Mouse (Mus musculus) gonadal fat pad, adult 2 months (tissue): ENCODE results near the gene Arhgef39. TPM values are rescaled to one million over a fixed set of nuclear protein-coding genes. Genes with fewer than 3 reads are reported as not detected.

ENCODE experiments used
- DNase-seq: peaks from one replicate; pipeline ENCODE4 v3.0.0-alpha.2; 2012; ENCODE audit warnings: low read depth
- polyA plus RNA-seq: library from polyadenylated mRNA; depleted of rRNA; stranded (reverse); fragments of >200 nt; gene quantifications from 2 replicates; pipeline ENCODE4 v1.2.3, GENCODE M21; 2012; rRNA removed

Arhgef39 gene
- polyA plus RNA-seq: 3.4 and 3.5 TPM in 2 replicates

- DNase-seq: no peak
Measured at GRCm38 (mm10) chr4:43499407-43500333, at the start of gene Arhgef39. Arhgef39 (minus strand) TSS chr4:43499695.

- no peak for DNase-seq
Measured at GRCm38 (mm10) chr4:43549055-43549454, 49.6 kb upstream of the Arhgef39 start.

GRCm38 (mm10) chr4:43547160-43547559, 47.7 kb upstream of the Arhgef39 start:
- DNase-seq: no peak

- no peak for DNase-seq
Measured at GRCm38 (mm10) chr4:43546375-43547047, 47.0 kb upstream of the Arhgef39 start.

GRCm38 (mm10) chr4:43542044-43542443, 42.5 kb upstream of the Arhgef39 start:
- no peak for DNase-seq

GRCm38 (mm10) chr4:43536031-43536430, 36.5 kb upstream of the Arhgef39 start:
- DNase-seq: no peak

GRCm38 (mm10) chr4:43535628-43536027, 36.1 kb upstream of the Arhgef39 start:
- DNase-seq: no peak

- DNase-seq: no peak
Measured at GRCm38 (mm10) chr4:43533270-43533669, 33.8 kb upstream of the Arhgef39 start.

- DNase-seq: no peak
Measured at GRCm38 (mm10) chr4:43530581-43530980, 31.1 kb upstream of the Arhgef39 start.

GRCm38 (mm10) chr4:43530081-43530501, 30.6 kb upstream of the Arhgef39 start:
- no peak for DNase-seq

- DNase-seq: no peak
Measured at GRCm38 (mm10) chr4:43528487-43528886, 29.0 kb upstream of the Arhgef39 start.

GRCm38 (mm10) chr4:43527880-43528279, 28.4 kb upstream of the Arhgef39 start:
- no peak for DNase-seq

- no peak for DNase-seq
Measured at GRCm38 (mm10) chr4:43519956-43520355, 20.5 kb upstream of the Arhgef39 start.

GRCm38 (mm10) chr4:43519551-43519950, 20.1 kb upstream of the Arhgef39 start:
- DNase-seq: no peak

GRCm38 (mm10) chr4:43515764-43516708, 16.5 kb upstream of the Arhgef39 start:
- DNase-seq: no peak

GRCm38 (mm10) chr4:43513791-43514190, 14.3 kb upstream of the Arhgef39 start:
- no peak for DNase-seq

- no peak for DNase-seq
Measured at GRCm38 (mm10) chr4:43513300-43513699, 13.8 kb upstream of the Arhgef39 start.

GRCm38 (mm10) chr4:43512653-43513052, 13.2 kb upstream of the Arhgef39 start:
- no peak for DNase-seq

- no peak for DNase-seq
Measured at GRCm38 (mm10) chr4:43511675-43512454, 12.4 kb upstream of the Arhgef39 start.

- DNase-seq: no peak
Measured at GRCm38 (mm10) chr4:43509109-43509508, 9.6 kb upstream of the Arhgef39 start.

- DNase-seq: no peak
Measured at GRCm38 (mm10) chr4:43508666-43508997, 9.1 kb upstream of the Arhgef39 start.
